Mouse (Mus musculus): ENCODE results near the gene Kcnn4.

DNA sequence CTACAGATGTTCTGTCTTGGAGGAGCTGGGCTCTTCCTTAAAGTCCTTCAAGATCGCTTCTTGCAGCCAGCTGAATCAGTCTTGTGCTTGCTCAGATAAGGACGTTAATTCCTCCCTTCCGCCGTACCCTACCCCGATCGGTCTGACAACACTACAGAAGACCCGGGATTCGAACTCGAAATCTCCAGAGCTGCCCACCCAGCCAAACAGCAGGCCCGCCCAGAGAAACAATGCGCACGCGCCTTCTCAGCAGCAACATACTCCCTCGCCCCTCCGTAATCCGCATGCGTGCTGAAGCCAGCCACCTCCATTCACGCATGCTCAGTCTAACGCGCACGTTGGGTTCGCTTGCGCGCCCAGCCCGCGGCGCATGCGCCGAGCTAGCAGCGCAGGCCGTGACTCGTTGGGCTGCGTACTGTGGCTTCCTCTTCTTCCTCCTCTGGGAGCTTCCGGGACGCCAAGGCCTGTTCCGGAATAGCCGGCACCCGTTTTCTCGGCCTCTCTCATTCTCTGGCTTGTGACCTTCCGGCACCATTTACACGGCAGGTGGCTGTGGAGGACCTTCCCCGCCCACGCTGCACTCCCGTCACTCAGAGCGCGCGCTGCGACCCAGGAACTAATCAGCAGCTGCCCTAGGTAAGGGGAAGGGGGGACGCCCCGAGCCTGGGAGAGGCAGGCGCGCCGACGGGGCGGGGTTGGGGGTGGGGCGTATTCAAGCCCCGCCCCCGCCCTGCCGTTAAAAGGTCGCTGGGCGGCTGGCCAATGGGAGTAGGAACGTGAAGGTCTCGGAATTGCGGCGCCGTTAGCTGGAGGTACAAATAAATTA, 29.4 kb downstream of the Kcnn4 start, which contains the start of gene Smg9:
- TF ChIP-seq CTCF (IDR thresholded peaks at IDR 0.05; ENCODE audit: control insufficient read depth, insufficient read depth, insufficient read length) (no peak), MYOG (IDR thresholded peaks at IDR 0.05; ENCODE audit: control insufficient read depth, extremely low read depth, insufficient read length) (no peak), USF1 (IDR thresholded peaks at IDR 0.05; ENCODE audit: low read depth) (no peak)

Measured in C2C12 (cell line).